Mouse (Mus musculus) left cerebral cortex, postnatal 36 days (tissue): ENCODE data around the gene Zgrf1. TPM values are rescaled to one million over a fixed set of nuclear protein-coding genes. Genes with fewer than 3 reads are reported as not detected.

ENCODE experiments used
- DNase-seq, 2 experiments: peaks; one replicate each; pipeline ENCODE4 v3.0.0; 2021 to 2022; ENCODE audit warnings: low spot score in 2 of 2, mixed read lengths in 1 of 2
- intact Hi-C: fragments of 180-260 bp; cut with DNase I; formaldehyde crosslinking; loops from one replicate; pipeline ENCODE4 v1.15.1; 2025
- total RNA-seq, 2 experiments: library from RNA; stranded (reverse); gene quantifications; 2 replicates each; pipeline ENCODE4 v1.2.3; 2021

Zgrf1 gene
- total RNA-seq, 2 experiments from 2014 or later: 2.6 to 3.6 TPM

GRCm38 (mm10) chr3:127553720-127554043 lies 393 bp downstream of the Zgrf1 start:
- intact Hi-C loops: loop anchor here (5.0 to 10.0 kb wide), 3 partner anchors 101 to 379 kb away; no protein-coding TSS in a partner anchor
- DNase-seq: no peak

DNA sequence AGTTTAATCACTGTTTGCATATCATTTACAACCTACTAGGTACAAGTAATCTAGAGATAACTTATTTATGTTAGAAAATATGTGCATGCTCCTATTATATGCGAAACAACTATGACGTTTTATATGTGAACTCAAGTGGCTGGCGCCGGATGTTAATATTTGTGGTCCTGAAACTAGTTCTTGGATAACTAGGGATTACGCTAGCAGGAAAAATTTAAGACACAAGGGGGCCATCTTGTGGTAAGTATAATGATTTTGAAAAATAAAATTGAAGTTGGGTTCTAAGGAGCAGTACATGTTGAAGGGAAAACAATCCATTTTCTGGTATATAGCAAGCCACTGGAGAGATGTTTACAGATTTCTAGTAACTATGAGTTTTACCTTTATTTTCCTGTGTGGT lies 1.4 kb downstream of the Zgrf1 start:
- intact Hi-C loops: loop anchor here (5.0 to 10.0 kb wide), 3 partner anchors 102 to 380 kb away; no protein-coding TSS in a partner anchor
- DNase-seq: no peak

DNA sequence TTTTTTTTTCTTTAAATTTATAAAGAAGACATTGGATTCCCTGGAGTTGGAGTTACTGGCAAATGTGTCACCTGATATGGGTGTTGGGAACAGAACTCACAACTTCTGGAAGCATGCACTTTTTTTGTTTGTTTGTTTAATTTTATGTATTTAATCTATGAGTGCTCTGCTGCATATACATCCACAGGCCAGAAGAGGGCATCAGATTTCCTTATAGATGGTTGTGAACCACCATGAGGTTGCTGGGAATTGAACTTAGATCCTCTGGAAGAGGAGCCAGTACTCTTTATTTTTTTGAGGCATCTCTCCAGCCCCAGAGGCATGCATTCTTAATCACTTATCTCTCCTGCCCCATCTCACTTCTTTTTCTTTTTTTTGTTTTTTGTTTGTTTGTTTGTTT lies 4.9 kb downstream of the Zgrf1 start:
- intact Hi-C loops: loop anchor here (10.0 kb wide), 1 partner anchor 383 kb away; no protein-coding TSS in a partner anchor

DNA sequence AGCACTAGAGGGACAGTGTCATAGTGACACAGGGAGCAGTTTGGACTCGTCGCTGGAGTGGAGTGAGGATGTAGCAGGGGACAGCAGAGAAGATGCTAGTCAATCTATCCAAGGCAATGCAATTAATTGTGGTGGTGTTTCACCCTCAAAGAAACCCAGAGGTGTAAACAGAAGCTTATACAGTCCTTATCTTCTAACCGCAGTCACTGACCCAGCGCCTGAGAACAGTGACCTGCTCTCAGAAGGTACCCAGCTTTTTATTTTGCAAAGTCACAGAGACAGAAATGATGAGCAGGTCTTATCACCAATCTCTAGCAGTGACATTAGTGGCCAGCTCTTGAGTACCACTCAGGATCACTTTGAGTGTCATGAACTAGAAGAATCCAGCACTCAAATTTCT lies 9.7 kb downstream of the Zgrf1 start:
- intact Hi-C loops: no loop called here

More for the DNA sequence above, 4.9 kb downstream of the Zgrf1 start:
- DNase-seq: no peak

GRCm38 (mm10) chr3:127565129-127565528 lies 11.8 kb downstream of the Zgrf1 start:
- no peak for DNase-seq
- intact Hi-C loops: no loop called here

More for the DNA sequence above, 9.7 kb downstream of the Zgrf1 start:
- no peak for DNase-seq

DNA sequence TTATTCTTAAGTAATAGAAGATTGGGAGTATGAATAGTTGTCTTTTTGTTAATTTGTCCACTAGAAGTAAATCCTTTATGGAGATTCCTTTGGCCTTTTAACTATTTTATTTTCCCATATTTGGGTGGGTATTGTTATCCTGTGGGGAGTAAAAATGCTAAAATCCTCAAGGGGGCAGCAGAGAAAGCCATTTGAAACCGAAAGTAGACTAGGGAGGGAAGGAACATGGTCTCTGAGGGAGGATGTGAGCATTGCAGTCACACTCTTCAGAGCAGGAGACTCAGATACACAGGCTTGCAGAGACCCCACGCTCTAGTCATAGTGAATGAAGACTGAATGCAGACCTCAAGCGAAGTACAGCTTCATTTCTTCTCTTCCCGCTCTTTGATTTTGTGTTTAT lies 19.3 kb downstream of the Zgrf1 start:
- intact Hi-C loops: loop anchor here (5.0 to 10.0 kb wide), 2 partner anchors 190 to 372 kb away; no protein-coding TSS in a partner anchor
- peak in 1 of 2 experiments; percentile 13 for DNase-seq

- no peak for DNase-seq
- intact Hi-C loops: no loop called here
These were observed 43.8 kb downstream of the Zgrf1 start for GRCm38 (mm10) chr3:127597136-127597535.

DNA sequence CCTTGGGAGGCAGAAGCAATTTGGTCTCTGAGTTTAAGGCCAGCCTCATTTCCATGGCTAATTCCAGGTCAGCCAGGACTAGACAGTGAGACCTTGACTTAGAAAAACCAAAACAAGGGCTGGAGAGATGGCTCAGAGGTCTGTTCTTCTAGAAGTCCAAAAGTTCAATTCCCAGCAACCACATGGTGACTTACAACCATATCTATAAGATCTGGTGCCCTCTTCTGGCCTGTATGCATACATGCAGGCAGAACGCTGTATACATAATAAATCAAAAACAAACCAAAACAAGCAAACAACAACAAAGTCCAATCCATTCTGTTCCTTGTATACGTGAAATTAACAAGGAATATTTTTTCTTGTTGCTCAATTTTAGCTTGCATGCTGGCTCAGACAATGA lies 54.8 kb downstream of the Zgrf1 start:
- intact Hi-C loops: no loop called here
- no peak for DNase-seq

GRCm38 (mm10) chr3:127625296-127625695 lies 72.0 kb downstream of the Zgrf1 start:
- intact Hi-C loops: loop anchor here (2.0 to 5.0 kb wide), 2 partner anchors 134 to 322 kb away; no protein-coding TSS in a partner anchor

GRCm38 (mm10) chr3:127625701-127626399 lies 72.6 kb downstream of the Zgrf1 start:
- DNase-seq: no peak
- intact Hi-C loops: loop anchor here (2.0 to 5.0 kb wide), 2 partner anchors 133 to 321 kb away; no protein-coding TSS in a partner anchor

More at GRCm38 (mm10) chr3:127625296-127625695, 72.0 kb downstream of the Zgrf1 start:
- DNase-seq: peak; percentile 46

DNA sequence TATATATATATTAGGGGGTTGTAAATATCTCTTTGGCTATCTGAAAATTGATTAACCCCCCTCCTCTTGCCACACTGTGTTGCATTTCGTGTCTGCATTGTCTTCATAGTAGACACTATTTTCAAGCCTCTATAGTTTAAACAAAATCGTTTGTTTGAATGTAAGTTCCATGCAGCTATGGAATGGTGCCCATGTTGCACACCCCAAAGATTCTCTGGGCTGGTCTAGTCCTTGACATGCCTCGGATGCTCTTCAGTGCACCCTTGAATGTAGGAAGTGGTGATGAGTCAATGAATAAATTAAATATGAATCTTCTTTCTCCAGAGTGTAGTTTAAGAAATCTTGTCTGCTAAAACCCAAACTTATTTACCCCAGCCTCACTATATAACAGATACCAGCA lies 73.2 kb downstream of the Zgrf1 start:
- no peak for DNase-seq
- intact Hi-C loops: loop anchor here (5.0 kb wide), 1 partner anchor 321 kb away; no protein-coding TSS in a partner anchor

DNA sequence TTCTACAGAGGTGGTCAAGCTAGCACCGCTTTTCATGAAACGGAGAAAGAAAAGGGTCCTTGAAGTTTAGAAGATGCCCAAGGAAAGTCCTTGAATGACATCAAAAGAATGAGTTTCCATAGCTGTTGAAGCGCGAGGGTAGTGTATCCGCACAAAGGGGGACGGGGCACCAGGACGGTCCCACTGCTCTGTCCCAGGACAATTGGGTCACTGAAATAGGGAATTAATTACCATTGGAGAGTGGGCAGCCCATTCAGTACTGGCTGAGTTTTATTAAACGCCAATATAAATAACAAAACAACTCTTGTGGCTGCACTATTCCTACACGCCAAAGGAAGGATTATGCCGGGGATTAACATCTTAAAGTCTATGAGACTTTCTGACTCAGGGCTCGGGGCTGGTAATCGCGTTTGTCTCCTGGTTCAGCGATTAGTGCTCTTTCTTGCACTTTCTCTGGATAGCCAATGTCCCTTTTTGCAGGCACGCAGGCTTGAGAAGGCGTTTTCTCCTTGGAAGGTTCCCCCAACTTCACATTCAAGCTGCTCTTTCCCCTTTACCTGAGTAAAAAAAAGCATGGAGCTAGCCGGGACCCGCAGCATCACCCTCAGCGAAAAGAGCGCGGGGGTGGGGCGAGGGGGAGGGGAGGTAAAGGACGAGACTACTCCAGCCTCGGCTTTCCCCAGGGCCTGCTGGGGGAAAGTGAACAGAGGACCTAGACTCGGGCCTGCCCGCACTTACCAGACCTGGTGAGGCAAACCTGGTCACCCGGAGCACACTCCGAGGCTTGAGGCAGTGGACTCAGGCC lies 74.1 kb downstream of the Zgrf1 start:
- DNase-seq: no peak
- intact Hi-C loops: loop anchor here (5.0 kb wide), 1 partner anchor 320 kb away; no protein-coding TSS in a partner anchor

DNA sequence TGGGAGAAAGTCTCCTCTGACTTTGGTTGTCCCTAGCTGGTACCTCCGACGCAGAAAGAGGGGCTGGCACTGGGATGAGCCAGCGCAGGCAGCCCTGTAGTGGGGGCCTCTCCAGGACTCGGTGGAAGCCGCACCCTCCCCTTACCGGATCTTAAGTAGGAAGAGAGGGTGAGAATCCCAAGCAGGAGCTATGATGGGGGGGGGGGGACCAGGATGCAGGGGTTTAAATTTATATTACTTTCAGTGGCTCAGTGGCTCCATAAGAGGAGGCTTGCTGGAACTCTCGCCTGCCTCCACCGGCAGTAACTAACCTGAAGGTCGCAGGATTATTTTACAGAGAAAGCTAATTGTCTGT lies 74.6 kb downstream of the Zgrf1 start:
- intact Hi-C loops: loop anchor here (5.0 kb wide), 1 partner anchor 319 kb away; no protein-coding TSS in a partner anchor
- no peak for DNase-seq

DNA sequence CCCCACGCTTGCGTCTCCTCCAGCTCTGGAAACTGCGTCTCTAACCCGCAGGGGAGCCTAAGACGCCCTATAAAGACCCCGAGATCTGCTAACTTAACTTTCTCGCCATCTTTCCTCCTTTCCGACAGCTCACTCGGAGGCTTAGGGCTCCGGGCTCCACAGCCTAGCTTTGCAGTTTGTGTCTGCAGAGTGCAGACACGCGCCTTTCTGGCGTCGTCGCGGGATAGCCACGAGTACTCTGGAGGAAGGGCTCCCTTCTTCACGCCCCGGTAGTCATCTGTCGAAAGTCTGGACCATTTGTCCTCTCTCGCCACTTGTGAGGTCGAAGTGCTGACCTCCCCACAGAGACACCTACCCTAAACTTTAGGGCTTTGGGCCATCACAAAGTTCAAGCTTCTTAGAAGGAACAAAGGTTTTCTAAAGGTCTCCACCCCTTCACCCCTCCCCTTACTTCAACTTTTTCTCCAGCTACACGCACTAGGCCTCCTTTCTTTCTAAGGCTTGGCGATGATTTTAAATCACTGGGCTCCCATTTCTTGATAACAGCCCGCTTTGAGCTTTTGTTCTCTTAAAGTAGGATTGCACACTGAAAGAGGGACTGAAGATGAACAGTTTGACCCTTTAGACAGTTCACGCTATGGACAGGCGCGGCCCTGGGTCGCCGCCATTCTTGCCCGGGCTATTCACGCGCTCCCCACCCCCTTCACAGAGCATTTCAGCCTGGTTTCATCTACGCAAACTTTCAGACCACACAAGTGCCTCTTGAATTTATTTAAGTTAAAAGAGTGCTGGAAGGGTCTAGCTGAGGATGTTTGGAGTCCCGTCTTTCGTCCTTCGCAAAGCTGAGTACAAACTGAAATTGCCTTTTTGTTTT lies 75.3 kb downstream of the Zgrf1 start:
- intact Hi-C loops: loop anchor here (5.0 kb wide), 1 partner anchor 319 kb away; no protein-coding TSS in a partner anchor
- no peak for DNase-seq

GRCm38 (mm10) chr3:127630190-127630589 lies 76.9 kb downstream of the Zgrf1 start:
- no peak for DNase-seq
- intact Hi-C loops: loop anchor here (5.0 kb wide), 2 partner anchors 77 to 1587 kb away; no protein-coding TSS in a partner anchor

DNA sequence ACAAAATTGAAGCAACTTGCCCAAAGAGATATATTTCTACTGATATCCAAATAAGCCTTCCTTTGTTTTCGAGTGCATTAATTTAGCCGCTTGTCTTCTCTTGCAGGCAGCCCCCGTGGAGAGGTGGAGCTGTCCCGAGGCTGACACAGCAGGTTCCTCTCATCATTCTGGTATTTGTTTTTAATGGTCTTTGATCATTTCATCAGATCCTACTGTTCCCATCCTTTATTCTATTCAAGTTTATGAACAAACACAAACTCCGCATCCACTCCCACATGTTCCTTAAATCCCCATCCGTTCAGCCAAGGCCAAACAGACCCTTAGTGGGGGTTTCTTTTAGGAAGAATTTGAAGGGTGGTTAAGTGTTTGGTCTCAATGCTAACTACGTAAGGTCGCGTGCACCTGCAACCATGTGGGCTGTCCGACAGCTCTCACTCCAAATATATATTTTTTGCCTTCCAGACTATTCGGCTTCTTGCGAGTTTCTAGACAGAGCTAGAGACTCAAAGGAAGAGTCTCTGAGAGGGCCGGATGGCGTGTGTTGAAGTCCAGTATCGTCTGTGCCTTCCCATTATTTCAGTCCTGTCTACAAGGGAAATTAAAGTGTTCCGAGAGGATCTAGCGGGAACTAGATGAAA lies 77.6 kb downstream of the Zgrf1 start:
- no peak for DNase-seq
- intact Hi-C loops: loop anchor here (5.0 kb wide), 2 partner anchors 76 to 1586 kb away; no protein-coding TSS in a partner anchor

- no peak for DNase-seq
- intact Hi-C loops: loop anchor here (5.0 kb wide), 2 partner anchors 76 to 1586 kb away; no protein-coding TSS in a partner anchor
These were observed 78.3 kb downstream of the Zgrf1 start for GRCm38 (mm10) chr3:127631582-127631981.

DNA sequence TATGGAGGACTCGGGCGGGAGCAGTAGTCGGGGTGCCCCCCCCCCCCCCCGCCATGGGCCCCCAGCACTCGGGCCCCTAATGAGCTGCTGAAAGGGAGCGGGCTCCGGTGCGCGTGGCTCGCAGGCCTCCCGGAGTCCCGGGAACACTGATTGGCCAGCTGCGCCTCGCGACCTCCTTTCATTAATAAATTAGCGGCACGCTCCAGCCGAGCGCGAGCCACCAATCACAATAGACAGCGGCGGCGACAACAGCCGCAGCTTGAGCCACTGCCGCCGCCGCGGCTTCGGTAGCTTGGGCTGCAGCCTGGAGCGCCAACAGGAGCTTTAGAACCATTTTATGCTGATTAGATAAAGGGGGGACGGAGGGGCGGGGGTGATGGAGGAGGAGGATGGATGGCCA lies 79.2 kb downstream of the Zgrf1 start:
- no peak for DNase-seq
- intact Hi-C loops: loop anchor here (5.0 kb wide), 2 partner anchors 75 to 1585 kb away; no protein-coding TSS in a partner anchor
